Mouse (Mus musculus) megakaryocyte-erythroid progenitor cell, adult 5-6 weeks (primary cell): ENCODE measurements around the gene Tnrc6a. TPM values are rescaled to one million over a fixed set of nuclear protein-coding genes. Genes with fewer than 3 reads are reported as not detected.

Experiments
- ATAC-seq: replicated peaks from 2 replicates; pipeline ENCODE4 v1.8.0; 2016; ENCODE audit warnings: mild to moderate bottlenecking, inconsistent platforms; ENCODE audit not compliant: severe bottlenecking, poor library complexity, low FRiP score, low TSS enrichment
- total RNA-seq, 2 experiments: library from RNA; stranded (forward) in 1 of 2; stranded (reverse) in 1 of 2; fragments of 200-1000, 215-1000 nt in 1 of 2; fragments of >200 nt in 1 of 2; fragmentation: Nextera tagmentation in 1 of 2; gene quantifications; 2 replicates each; pipeline ENCODE4 v1.2.3; 2014 to 2017

Tnrc6a gene
- total RNA-seq, 2 experiments from 2014 or later, result 37.3 to 59.2 TPM

DNA sequence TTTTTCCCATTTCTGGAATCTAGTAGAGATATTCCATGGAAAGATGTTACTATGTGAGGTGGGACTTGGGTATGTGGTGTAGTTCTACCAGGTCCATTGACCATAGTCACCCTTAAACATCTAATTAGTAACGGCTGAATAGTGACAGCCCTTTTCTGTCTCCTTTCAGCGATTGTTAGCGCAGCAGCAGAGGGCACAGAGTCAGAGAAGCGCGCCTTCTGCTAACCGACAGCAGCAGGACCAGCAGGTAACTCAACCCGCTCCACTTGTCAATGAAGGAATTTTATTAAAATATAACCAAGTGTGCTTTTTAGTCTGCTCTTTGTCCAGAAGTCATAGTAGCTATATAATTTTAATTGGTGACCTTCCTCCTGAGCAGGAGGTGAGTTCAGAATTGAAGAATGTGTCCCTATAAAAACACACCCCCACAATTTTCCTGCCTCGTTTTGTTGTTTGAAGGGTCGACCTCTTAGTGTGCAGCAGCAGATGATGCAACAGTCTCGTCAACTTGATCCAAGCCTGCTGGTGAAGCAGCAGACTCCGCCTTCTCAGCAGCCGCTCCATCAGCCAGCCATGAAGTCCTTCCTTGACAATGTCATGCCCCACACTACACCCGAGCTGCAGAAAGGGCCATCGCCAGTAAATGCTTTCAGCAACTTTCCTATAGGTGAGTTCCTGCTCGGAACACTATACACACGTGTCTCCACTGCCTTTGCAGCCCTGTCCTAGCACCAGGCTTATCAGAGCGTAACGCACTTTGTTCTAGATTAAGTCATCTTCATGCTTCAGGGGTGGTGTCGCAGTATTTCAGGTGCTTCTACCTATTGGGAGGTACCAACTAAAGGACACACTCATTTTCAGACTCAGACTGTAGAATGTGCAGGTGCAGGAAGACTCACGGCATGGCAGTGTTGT lies 58.4 kb downstream of the Tnrc6a start:
- no peak for ATAC-seq

GRCm38 (mm10) chr7:123184891-123185290 lies 61.2 kb downstream of the Tnrc6a start:
- ATAC-seq, result no peak

- ATAC-seq, result no peak
These were observed 62.8 kb downstream of the Tnrc6a start for GRCm38 (mm10) chr7:123186463-123186862.

DNA sequence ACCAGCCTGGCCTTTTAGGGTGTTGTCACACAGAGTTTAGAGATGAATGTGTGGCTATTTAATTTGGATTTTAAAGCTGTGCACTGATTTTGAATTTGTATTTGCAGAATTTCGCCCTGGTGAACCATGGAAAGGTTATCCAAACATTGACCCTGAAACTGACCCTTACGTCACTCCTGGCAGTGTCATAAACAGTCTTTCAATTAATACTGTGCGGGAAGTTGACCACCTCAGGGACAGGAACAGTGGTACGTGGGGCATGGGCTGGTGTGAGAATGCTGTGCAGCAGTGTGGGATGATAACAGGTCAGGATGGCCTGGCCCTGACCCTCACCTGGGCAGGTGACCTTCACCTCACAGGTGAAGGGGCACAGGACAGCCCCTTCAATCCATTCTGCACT lies 63.6 kb downstream of the Tnrc6a start:
- no peak for ATAC-seq

DNA sequence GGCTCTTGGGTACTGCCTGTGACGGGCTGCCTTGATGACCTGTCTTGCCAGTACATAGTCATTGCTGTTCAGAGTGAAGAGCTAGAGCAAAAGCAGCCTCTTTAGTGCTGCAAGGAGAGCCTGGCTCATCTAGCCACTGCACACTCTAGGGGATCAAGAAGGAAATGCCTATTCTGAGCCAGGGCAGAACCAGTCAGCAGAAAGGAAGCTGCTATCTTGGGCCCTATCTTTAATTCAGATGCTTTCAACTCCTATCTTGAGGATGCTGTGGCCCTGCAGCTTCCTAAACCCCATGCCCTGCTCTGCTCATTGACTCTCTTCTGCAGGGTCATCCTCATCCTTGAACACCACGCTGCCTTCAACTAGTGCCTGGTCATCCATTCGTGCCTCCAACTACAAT lies 64.8 kb downstream of the Tnrc6a start:
- ATAC-seq, result no peak

DNA sequence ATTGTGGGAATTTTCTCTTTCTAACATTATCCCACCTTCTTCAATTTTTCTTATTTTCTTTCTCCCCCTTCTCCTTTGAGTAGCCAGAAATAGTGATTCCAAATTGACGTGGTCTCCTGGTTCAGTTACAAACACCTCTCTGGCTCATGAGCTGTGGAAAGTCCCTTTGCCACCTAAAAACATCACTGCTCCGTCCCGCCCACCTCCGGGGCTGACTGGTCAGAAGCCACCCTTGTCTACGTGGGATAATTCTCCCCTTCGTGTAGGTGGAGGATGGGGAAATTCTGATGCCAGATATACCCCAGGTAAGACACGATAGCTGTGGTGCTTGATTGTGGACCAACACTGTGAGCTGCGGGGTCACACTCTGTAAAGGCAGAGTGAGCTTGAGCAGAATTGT lies 66.1 kb downstream of the Tnrc6a start:
- no peak for ATAC-seq

- ATAC-seq, result no peak
These were observed 68.0 kb downstream of the Tnrc6a start for GRCm38 (mm10) chr7:123191731-123192130.

DNA sequence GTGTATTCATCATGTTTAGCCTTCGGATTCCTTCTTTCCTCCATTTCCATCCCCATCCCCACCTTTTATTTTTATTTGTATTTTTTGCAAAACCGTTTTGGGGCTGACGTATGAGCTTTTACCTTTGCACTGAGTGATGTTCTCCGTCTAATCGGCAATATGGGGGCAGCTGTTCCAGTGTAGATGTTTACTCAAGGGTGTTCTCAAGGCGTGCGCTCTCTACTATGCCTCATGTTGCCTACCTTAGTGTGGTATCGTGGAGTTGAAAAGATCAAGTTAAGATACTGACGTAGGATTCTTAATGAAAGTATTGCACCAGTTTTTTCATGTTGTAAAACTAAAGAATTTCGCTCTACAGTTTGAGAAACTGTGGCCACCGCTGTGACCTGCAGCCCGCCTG lies 69.5 kb downstream of the Tnrc6a start:
- no peak for ATAC-seq

DNA sequence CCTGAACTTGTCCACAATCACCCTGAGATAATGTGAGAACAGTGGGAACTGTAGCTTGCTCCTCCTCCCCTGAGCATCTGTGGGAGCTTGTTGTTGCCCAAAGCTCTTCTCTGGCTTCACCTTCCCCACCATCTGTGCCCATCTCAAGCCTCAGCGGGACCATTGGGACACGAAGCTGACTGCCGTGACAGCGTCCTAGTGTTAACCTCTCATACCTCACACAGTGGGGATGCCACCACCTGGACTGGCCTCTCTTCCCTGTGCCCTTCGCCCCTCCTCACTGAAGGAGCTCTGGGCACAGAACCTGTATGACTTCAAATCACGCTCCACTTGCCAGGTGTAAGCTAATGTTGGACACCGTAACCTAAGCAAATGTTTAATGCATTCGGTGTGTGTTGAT lies 71.0 kb downstream of the Tnrc6a start:
- no peak for ATAC-seq

DNA sequence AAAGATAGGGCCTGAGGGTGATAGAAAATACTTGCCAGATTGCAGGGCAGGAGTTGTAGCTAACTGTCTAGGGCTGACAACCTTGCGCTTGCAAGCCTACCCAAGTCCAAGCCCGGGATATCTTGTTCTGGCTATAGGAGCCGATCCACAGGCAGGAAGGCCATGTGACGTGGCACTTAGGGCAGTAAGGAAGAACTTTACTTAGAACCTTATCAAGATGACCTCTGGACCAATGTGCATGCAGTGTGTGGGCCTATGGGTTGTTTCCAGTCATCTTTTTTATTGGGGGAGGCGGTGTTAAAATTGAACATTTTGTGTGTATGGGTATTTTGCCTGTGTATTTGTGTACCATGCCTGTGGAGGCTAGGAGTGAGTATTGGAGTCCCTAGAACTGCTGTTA lies 72.7 kb downstream of the Tnrc6a start:
- no peak for ATAC-seq

- ATAC-seq, result no peak
These were observed 75.0 kb downstream of the Tnrc6a start for GRCm38 (mm10) chr7:123198695-123199094.

- no peak for ATAC-seq
These were observed 75.5 kb downstream of the Tnrc6a start for GRCm38 (mm10) chr7:123199151-123199550.

DNA sequence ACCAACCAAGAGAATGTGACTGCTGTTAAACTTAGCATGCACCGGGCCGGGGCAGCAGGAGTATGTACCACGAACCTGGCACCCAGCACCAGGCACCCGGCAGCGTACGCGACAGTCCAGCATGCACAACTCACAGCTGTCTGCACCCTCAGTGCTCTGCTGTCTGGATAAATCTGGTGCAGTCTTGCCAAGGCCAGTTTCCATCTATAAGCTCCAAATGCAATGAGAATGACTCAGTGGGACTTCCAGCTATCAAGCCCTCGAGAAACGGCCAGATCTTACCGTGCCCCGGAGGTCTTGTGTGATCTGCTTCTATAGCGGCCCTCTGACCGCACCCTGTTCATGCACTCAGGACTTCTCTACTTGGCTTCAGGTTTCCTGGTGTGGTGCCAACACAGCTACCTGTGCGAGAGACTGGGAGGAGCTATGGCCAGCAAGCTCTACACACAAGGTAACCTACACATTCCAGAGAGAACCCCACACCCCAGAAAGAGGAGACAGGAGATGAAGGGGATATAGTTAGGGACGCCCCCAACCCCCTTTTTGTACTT lies 76.0 kb downstream of the Tnrc6a start:
- no peak for ATAC-seq

DNA sequence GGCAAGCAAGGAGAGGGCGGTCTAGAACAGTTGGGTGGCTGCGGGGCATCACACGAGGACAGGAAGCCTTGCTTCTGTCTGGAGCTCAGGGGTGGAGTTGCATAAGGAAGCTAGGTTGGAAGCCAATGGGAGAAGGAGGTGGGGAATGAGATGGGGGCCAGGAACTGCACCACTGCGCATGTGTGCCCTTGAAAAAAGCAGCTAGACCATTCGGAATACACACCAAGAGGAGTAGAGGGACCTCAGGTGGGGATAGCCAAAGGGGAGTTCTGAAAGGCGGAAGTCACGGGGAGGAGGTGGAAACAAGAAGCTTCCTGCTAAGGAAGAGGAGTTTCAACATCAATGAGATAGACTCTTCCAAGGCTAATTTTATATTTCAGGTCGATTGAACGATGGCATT lies 77.0 kb downstream of the Tnrc6a start:
- no peak for ATAC-seq

DNA sequence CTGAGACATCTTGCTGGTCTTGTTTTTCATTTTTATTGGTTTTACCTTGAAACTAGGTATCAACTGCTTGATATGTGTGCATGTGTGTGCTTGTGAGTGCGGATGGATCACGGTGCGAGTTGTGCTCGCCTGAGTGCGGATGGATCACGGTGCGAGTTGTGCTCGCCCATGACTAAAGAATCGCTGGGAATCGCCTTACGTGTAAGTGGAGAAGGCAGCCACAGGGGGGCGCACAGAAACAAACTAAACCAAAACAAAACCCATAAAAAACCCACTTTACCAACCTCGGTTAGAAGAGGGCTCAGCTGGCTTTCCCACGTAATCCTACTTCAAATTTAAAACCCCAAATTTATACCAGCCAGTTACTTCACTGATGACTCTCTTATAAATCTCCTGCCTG lies 81.6 kb downstream of the Tnrc6a start:
- ATAC-seq, result peak; percentile 72

DNA sequence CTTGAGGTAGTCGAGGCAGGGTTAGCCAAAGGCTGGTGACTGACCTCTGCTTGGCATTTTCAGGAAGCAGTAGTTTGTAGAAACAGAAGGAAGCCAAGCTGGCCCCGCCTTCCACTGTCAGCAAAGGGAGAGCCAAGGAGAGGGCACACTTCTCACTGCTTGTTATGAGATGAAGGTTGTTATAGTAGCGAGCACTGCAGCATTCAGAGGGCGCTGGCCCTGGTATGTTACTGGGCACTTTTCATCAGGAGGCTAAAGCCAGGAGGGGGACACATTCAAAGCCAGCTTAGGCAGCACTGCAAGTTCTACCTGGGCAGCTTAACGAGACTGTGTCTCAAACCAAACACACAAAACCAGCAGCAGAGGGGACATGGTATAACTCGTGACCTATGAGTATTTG lies 83.9 kb downstream of the Tnrc6a start:
- no peak for ATAC-seq

GRCm38 (mm10) chr7:123209864-123210263 lies 86.2 kb downstream of the Tnrc6a start:
- peak; percentile 37; the same call in 1 of the 2 replicates for ATAC-seq

- ATAC-seq, result no peak
These were observed 87.8 kb downstream of the Tnrc6a start for GRCm38 (mm10) chr7:123211461-123211860.

DNA sequence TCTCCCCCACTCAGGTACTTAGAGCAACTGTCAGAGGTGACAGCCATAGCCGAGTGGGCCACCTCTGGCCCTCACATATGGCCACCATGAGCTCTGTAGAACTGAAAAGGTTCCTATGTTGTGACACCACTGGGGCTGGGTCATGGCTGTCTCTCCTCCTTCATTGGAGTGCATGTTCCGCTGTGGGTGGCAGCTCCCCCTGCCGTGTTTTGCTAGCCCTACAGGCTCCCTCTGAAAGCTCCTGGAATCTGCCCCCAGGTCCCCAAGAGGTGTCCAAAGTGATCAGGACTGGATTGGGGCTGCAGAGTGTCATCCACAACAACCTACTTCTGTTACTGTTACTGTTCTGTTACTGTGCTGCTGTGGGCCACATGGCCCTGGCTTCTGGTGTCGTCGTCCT lies 88.6 kb downstream of the Tnrc6a start:
- ATAC-seq, result no peak

- 0 out of 2 replicates have a peak, but pooled peaks have one; percentile 41 for ATAC-seq
These were observed 90.8 kb downstream of the Tnrc6a start, which contains the start of gene Slc5a11 for GRCm38 (mm10) chr7:123214365-123215075. Gene Slc5a11, plus strand, starts transcription at chr7:123214780.
